8 mouse cellular contexts compared by ENCODE assay signal in genomic region chr1:90153099-90153744, GRCm38 (mm10). TPM values are rescaled to one million over a fixed set of nuclear protein-coding genes. Genes with fewer than 3 reads are reported as not detected.
A peak's percentile ranks its signal among the peaks of the same experiment; 100 is the strongest.
DNase-seq lines count a peak whose midpoint lies in the region; ATAC-seq and TF ChIP-seq lines count a peak whose summit lies in the region.

Iqca (minus strand) TSS chr1:90153401.

- no peak for TF ChIP-seq CTCF in spleen, adult 2 months (IDR thresholded peaks at IDR 0.05; ENCODE audit: extremely low read depth, insufficient read depth, insufficient read length, insufficient replicate concordance)

- peak within 1 kb of the TSS; percentile 41 for H3K9ac ChIP-seq in embryonic facial prominence, embryonic 11.5 days (replicated peaks; ENCODE audit: low read length)
- H3K9ac ChIP-seq in intestine, embryonic 16.5 days (ENCODE audit: low read depth, low read length), result peak within 1 kb of the TSS; percentile 12; the same call in 1 of the 2 replicates

- DNase-seq in adrenal gland, adult 18-20 months (ENCODE audit: low spot score in 2 of 2), result peak; percentile 6 to 42
- peak; percentile 94 for DNase-seq in embryonic facial prominence, embryonic 11.5 days (ENCODE audit: low spot score)
- DNase-seq in heart, adult 11 months, result peak; percentile 97
- peak; percentile 70 to 91 for DNase-seq in left cerebral cortex, postnatal 10 days (ENCODE audit: extremely low spot score in 1 of 2, low spot score in 2 of 2)
- DNase-seq in midbrain, embryonic 10.5 days (ENCODE audit: low spot score), result peak; percentile 91
- DNase-seq in spleen, adult 2 months (ENCODE audit: low read depth in 1 of 2, low spot score in 2 of 2), result peak; percentile 26 to 51

- H3K27ac ChIP-seq in embryonic facial prominence, embryonic 11.5 days (replicated peaks; ENCODE audit: low read depth, low read length), result peak within 1 kb of the TSS; percentile 7; the same call in 1 of the 2 replicates
- H3K27ac ChIP-seq in intestine, embryonic 16.5 days (ENCODE audit: low read length), result peak within 1 kb of the TSS; percentile 53; the same call in 1 of the 2 replicates
- peak within 1 kb of the TSS; percentile 82 for H3K27ac ChIP-seq in midbrain, embryonic 10.5 days (replicated peaks)
- H3K27ac ChIP-seq in spleen, adult 2 months (ENCODE audit: insufficient read depth, low read length), result no peak within 1 kb of the TSS

- H3K9me3 ChIP-seq in embryonic facial prominence, embryonic 11.5 days (replicated peaks; ENCODE audit: control insufficient read depth, low read length), result no peaks in the 10 kb centered on the region
- H3K9me3 ChIP-seq in intestine, embryonic 16.5 days (ENCODE audit: control insufficient read depth, low read length), result no peaks in the 10 kb centered on the region
- H3K9me3 ChIP-seq in midbrain, embryonic 10.5 days (replicated peaks), result no peaks in the 10 kb centered on the region

- H3K4me2 ChIP-seq in embryonic facial prominence, embryonic 11.5 days (ENCODE audit: low read depth, low read length), result peak within 1 kb of the TSS; percentile 45
- peak within 1 kb of the TSS; percentile 47 for H3K4me2 ChIP-seq in intestine, embryonic 16.5 days (ENCODE audit: low read depth, low read length)

- intact Hi-C loops in left cerebral cortex, postnatal 10 days (cut with DNase I), result no loop called here

- TF ChIP-seq POLR2A in spleen, adult 2 months (IDR thresholded peaks at IDR 0.05; ENCODE audit: low read depth, low read length), result no peak

- no peak within 1 kb of the TSS for H3K4me3 ChIP-seq in embryonic facial prominence, embryonic 11.5 days (ENCODE audit: low read depth, low read length)
- H3K4me3 ChIP-seq in intestine, embryonic 16.5 days (ENCODE audit: low read length), result peak within 1 kb of the TSS; percentile 15; the same call in 1 of the 2 replicates
- H3K4me3 ChIP-seq in midbrain, embryonic 10.5 days, result peak within 1 kb of the TSS; percentile 42
- no peak within 1 kb of the TSS for H3K4me3 ChIP-seq in spleen, adult 2 months (ENCODE audit: extremely low read depth, insufficient read depth, insufficient read length)

- WGBS in embryonic facial prominence, embryonic 11.5 days, result 3% methylated on average over 18 of the region's 18 CpGs
- 4% methylated on average over 18 of the region's 18 CpGs for WGBS in intestine, embryonic 16.5 days
- 3% methylated on average over 18 of the region's 18 CpGs for WGBS in midbrain, embryonic 10.5 days
- 6% methylated on average over 18 of the region's 18 CpGs for WGBS in spleen, adult 2 months

- H3K36me3 ChIP-seq in embryonic facial prominence, embryonic 11.5 days (replicated peaks; ENCODE audit: control insufficient read depth, insufficient read depth, low read depth, low read length), result no peaks in the 10 kb centered on the region
- H3K36me3 ChIP-seq in intestine, embryonic 16.5 days (ENCODE audit: control insufficient read depth, insufficient read depth, low read length), result no peaks in the 10 kb centered on the region
- no peaks in the 10 kb centered on the region for H3K36me3 ChIP-seq in midbrain, embryonic 10.5 days
- H3K36me3 ChIP-seq in spleen, adult 2 months (ENCODE audit: control insufficient read depth, insufficient read depth, low read length), result no peaks in the 10 kb centered on the region

- no peaks in the 10 kb centered on the region for H3K27me3 ChIP-seq in embryonic facial prominence, embryonic 11.5 days (ENCODE audit: control insufficient read depth, insufficient read depth, low read length)
- H3K27me3 ChIP-seq in intestine, embryonic 16.5 days (replicated peaks; ENCODE audit: control insufficient read depth, insufficient read depth, low read length), result no peaks in the 10 kb centered on the region
- peaks cover 10% of the 10 kb centered on the region for H3K27me3 ChIP-seq in midbrain, embryonic 10.5 days (ENCODE audit: low read depth, poor library complexity, severe bottlenecking)
- H3K27me3 ChIP-seq in spleen, adult 2 months (ENCODE audit: control insufficient read depth, insufficient read depth, low read length), result no peaks in the 10 kb centered on the region

- peaks cover 4% of the 10 kb centered on the region; the same call in 1 of the 2 replicates for H3K4me1 ChIP-seq in embryonic facial prominence, embryonic 11.5 days (ENCODE audit: control insufficient read depth, insufficient read depth, low read length)
- H3K4me1 ChIP-seq in intestine, embryonic 16.5 days (ENCODE audit: control insufficient read depth, insufficient read depth, low read length), result peaks cover 17% of the 10 kb centered on the region
- peaks cover 25% of the 10 kb centered on the region for H3K4me1 ChIP-seq in midbrain, embryonic 10.5 days
- peaks cover 7% of the 10 kb centered on the region; the same call in 1 of the 2 replicates for H3K4me1 ChIP-seq in spleen, adult 2 months (ENCODE audit: control insufficient read depth, insufficient read depth, insufficient read length)

- peak; percentile 94 for ATAC-seq in embryonic facial prominence, embryonic 11.5 days (replicated peaks; ENCODE audit: insufficient number of reproducible peaks, low FRiP score, low TSS enrichment, low read depth)
- peak; percentile 96 for ATAC-seq in intestine, embryonic 16.5 days
- ATAC-seq in activated CD4-positive, CD25-positive, alpha-beta regulatory T cell, adult 4 months, result no peak

RNA-seq across cellular contexts. Expression of gene Iqca, which starts in this region (rescaled TPM):
- total RNA-seq in adrenal gland, adult 18-20 months (2021), result not detected
- polyA plus RNA-seq in embryonic facial prominence, embryonic 11.5 days (2014; fragmentation: Nextera tagmentation; extraction: Ambion mirVana), result 0.56 TPM in 1 of 2 replicates, not detected in the other
- polyA plus RNA-seq in intestine, embryonic 16.5 days (2015; fragmentation: Nextera tagmentation; extraction: Ambion mirVana), result 0.15 TPM in 1 of 2 replicates, not detected in the other
- total RNA-seq in left cerebral cortex, postnatal 10 days (2021), result under 1 TPM; 0.34 to 0.51 TPM
- 0.15 and 0.30 TPM in 2 replicates for polyA plus RNA-seq in midbrain, embryonic 10.5 days (2016; fragmentation: Nextera tagmentation; extraction: Ambion mirVana)
- not detected in 2 replicates for polyA plus RNA-seq in spleen, adult 2 months (2012; rRNA removed)
- not detected for polyA plus RNA-seq in activated CD4-positive, CD25-positive, alpha-beta regulatory T cell, adult 4 months (2017; shearing (Covaris generic))

Comparison
In these comparisons a context has a peak if more than half of its experiments do, and no peak if none do; other contexts are left out.
1. Peak in DNase-seq in adrenal gland, adult 18-20 months; RNA of the gene not detected or under 1 TPM.
2. Peak in DNase-seq, ATAC-seq, H3K27ac ChIP-seq, H3K9ac ChIP-seq and H3K4me2 ChIP-seq in embryonic facial prominence, embryonic 11.5 days; RNA of the gene not detected or under 1 TPM.
3. Peak in ATAC-seq, H3K4me3 ChIP-seq, H3K27ac ChIP-seq, H3K9ac ChIP-seq and H3K4me2 ChIP-seq in intestine, embryonic 16.5 days; RNA of the gene not detected or under 1 TPM.
4. Peak in DNase-seq in left cerebral cortex, postnatal 10 days; RNA of the gene not detected or under 1 TPM.
5. Peak in DNase-seq, H3K4me3 ChIP-seq and H3K27ac ChIP-seq in midbrain, embryonic 10.5 days; RNA of the gene not detected or under 1 TPM.
6. Peak in DNase-seq in spleen, adult 2 months; RNA of the gene not detected or under 1 TPM.
7. DNase-seq: peak in every context shown above with its lines; median percentile 97 in heart, adult 11 months; 94 in embryonic facial prominence, embryonic 11.5 days; 91 in midbrain, embryonic 10.5 days; 80 in left cerebral cortex, postnatal 10 days; 38 in spleen, adult 2 months; 24 in adrenal gland, adult 18-20 months.